Mouse (Mus musculus): ENCODE measurements around the gene Gm4553.
"Not testable (repeated sequence)": the region's sequence is repeated elsewhere in the genome, so short reads cannot be mapped to it uniquely, and the experiment has no call there.

The Gm4553 gene

GRCm38 (mm10) chr7:142165639-142166038, at the start of gene Gm4553:
Gm4553 (minus strand) TSS chr7:142165739.
- DNase-seq: not testable (repeated sequence)

GRCm38 (mm10) chr7:142212136-142212535, 46.6 kb upstream of the Gm4553 start:
- DNase-seq: not testable (repeated sequence)

GRCm38 (mm10) chr7:142211559-142211958, 46.0 kb upstream of the Gm4553 start, which contains the start of gene Gm7579:
Gm7579 (plus strand) TSS chr7:142211859.
- no peak for DNase-seq

- DNase-seq: not testable (repeated sequence)
These were observed 41.4 kb upstream of the Gm4553 start for GRCm38 (mm10) chr7:142206891-142207290.

- no peak for DNase-seq
These were observed 39.9 kb upstream of the Gm4553 start for GRCm38 (mm10) chr7:142205488-142205887.

- no peak for DNase-seq
These were observed 35.5 kb upstream of the Gm4553 start, which contains the start of gene Krtap5-3 for GRCm38 (mm10) chr7:142201064-142201463. Krtap5-3 (plus strand) TSS chr7:142201364.

- no peak for DNase-seq
These were observed 33.2 kb upstream of the Gm4553 start for GRCm38 (mm10) chr7:142198748-142199147.

GRCm38 (mm10) chr7:142190289-142190688, 24.8 kb upstream of the Gm4553 start, which contains the start of gene Gm10153:
Gm10153 (minus strand) TSS chr7:142190389.
- DNase-seq: no peak

- no peak for DNase-seq
These were observed 22.6 kb upstream of the Gm4553 start for GRCm38 (mm10) chr7:142188156-142188555.

- DNase-seq: no peak
These were observed 15.5 kb upstream of the Gm4553 start for GRCm38 (mm10) chr7:142181021-142181420.

GRCm38 (mm10) chr7:142178685-142179084, 13.1 kb upstream of the Gm4553 start:
- DNase-seq: no peak

- DNase-seq: not testable (repeated sequence)
These were observed 10.4 kb upstream of the Gm4553 start, which contains the start of gene Krtap5-2 for GRCm38 (mm10) chr7:142175905-142176304. Krtap5-2 (minus strand) TSS chr7:142176005.

- no peak for DNase-seq
These were observed 4.3 kb upstream of the Gm4553 start for GRCm38 (mm10) chr7:142169836-142170235.

GRCm38 (mm10) chr7:142159366-142159765, 6.2 kb downstream of the Gm4553 start:
- no peak for DNase-seq

GRCm38 (mm10) chr7:142157013-142157412, 8.5 kb downstream of the Gm4553 start, which contains the start of gene Gm29735:
Gm29735 (minus strand) TSS chr7:142157113.
- not testable (repeated sequence) for DNase-seq

GRCm38 (mm10) chr7:142155308-142155707, 10.2 kb downstream of the Gm4553 start:
- no peak for DNase-seq

GRCm38 (mm10) chr7:142152191-142152590, 13.3 kb downstream of the Gm4553 start:
- no peak for DNase-seq

GRCm38 (mm10) chr7:142148633-142149032, 16.9 kb downstream of the Gm4553 start:
- DNase-seq: no peak

GRCm38 (mm10) chr7:142146033-142146432, 19.5 kb downstream of the Gm4553 start:
- DNase-seq: peak; percentile 66

- no peak for DNase-seq
These were observed 20.1 kb downstream of the Gm4553 start for GRCm38 (mm10) chr7:142145413-142145940.

- DNase-seq: no peak
These were observed 21.0 kb downstream of the Gm4553 start, which contains the start of gene Gm45337 for GRCm38 (mm10) chr7:142144507-142144906. Gm45337 (minus strand) TSS chr7:142144607.

- DNase-seq: not testable (repeated sequence)
These were observed 22.0 kb downstream of the Gm4553 start for GRCm38 (mm10) chr7:142143506-142144010.

GRCm38 (mm10) chr7:142140696-142141095, 24.8 kb downstream of the Gm4553 start:
- no peak for DNase-seq

GRCm38 (mm10) chr7:142135934-142136333, 29.6 kb downstream of the Gm4553 start, which contains the start of gene Gm39115:
Gm39115 (minus strand) TSS chr7:142136034.
- not testable (repeated sequence) for DNase-seq
